Mouse (Mus musculus): ENCODE results near the gene Erg28. TPM values are rescaled to one million over a fixed set of nuclear protein-coding genes. Genes with fewer than 3 reads are reported as not detected.
A peak's percentile ranks its signal among the peaks of the same experiment; 100 is the strongest.

The Erg28 gene
- total RNA-seq, 2 experiments from 2014 or later = 49.1 to 49.2 TPM

DNA sequence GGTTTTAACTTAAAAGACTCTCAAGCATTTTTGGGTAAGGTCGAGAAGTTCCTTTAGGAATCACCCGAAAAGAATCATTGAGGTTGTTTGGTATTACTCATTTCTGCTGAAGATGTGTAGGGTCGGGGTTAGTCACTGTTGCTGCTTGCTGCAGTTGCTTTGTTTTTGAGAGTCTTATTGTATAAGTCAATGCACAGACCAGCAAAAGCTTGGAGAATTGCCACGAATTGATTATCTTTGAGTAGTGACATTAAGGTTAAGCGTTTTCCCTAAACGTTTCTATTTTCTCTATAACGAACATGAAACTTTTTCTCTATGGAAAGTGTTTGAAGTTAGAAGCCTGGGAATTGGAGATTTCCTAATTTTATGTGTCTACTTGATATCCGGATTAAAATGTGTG, 1.0 kb upstream of the Erg28 start:
- no peak for DNase-seq (ENCODE audit: low spot score in 2 of 2)
- intact Hi-C loops (cut with DNase I) = no loop called here

DNA sequence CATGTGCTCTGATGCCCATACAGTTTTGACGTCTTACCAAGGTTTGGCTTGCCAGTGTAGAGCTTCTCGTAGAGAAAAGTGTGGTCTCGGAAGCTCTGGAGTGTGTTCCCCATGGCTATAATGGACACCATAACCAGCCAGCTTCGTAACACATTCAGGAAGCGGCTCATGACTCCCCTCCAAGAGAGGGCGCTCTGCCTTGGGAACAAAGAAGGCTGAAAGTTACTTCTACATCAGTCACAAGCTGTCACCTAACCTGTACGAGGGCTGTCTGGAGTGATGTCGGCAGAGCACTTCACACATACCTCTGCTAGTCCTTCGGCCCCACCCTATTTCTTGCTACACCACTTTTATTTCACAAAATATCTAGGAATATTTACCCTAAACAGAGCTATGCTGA, 2.3 kb downstream of the Erg28 start:
- intact Hi-C loops (cut with DNase I) = no loop called here
- DNase-seq (ENCODE audit: low spot score in 2 of 2) = no peak

DNA sequence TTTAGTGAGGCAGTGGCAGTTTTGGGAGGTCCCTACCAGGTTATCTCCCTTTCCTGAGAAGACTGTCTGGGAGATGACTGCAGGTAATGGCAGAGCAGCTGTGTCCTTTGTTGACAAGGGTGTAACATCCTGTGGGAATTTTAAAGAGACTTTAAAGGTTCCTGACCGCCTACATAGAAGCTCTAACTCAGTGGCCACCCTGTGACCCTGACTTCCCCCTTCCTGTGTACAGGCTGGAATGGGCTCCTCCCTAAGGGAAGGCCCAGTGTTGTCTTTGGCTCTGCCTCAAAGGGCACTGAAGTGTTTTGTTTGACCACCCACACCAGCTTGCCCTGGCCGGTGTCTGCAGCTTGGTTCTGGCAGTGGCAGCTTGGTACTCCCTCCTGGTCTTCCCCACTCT, 10.8 kb downstream of the Erg28 start:
- intact Hi-C loops (cut with DNase I) = loop anchor here (10.0 kb wide), 1 partner anchor 309 kb away; no protein-coding TSS in a partner anchor
- no peak for DNase-seq (ENCODE audit: low spot score in 2 of 2)

DNA sequence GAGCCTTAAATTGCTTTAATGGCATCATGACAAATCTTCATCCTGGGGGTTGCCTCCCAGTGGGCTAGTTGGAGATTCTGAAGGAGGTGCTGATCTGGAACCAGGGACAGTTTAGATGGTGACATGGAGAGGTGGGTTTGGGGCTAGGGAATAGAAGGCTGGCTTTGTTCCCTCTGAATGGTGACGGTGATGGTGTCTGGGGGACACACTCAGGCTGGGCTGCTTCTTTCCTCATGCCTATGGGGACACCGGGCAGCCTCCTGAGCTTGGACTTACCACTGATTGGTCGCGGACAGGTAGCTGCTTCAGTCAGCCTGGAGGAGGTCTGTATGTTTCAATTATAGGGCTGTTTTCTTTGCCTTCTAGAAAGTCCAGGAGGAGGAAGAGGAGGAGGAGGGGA, 12.7 kb downstream of the Erg28 start:
- intact Hi-C loops (cut with DNase I) = loop anchor here (10.0 kb wide), 1 partner anchor 307 kb away; no protein-coding TSS in a partner anchor

DNA sequence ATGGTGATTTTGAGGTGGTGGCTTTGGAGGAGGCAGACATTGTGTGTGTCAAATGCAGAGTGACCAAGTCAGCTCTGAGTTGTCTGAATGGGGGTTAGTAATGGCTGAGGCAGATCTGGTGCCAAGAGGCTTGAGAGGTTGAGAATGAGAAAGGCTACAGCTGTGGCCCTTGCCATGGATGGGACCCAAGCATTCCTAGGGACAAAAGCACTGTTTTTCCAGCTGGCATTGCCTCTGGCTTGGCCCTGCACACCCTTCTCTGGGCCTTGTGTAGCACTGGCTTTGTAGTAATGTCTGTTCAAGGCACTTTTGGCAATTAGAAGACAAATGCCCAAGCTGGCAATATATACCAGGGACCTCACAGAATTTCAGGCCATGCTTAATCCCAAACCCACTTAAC, 13.4 kb downstream of the Erg28 start:
- DNase-seq (ENCODE audit: low spot score in 2 of 2) = no peak
- intact Hi-C loops (cut with DNase I) = loop anchor here (10.0 kb wide), 1 partner anchor 306 kb away; no protein-coding TSS in a partner anchor

More for the DNA sequence above, 12.7 kb downstream of the Erg28 start:
- no peak for DNase-seq (ENCODE audit: low spot score in 2 of 2)

DNA sequence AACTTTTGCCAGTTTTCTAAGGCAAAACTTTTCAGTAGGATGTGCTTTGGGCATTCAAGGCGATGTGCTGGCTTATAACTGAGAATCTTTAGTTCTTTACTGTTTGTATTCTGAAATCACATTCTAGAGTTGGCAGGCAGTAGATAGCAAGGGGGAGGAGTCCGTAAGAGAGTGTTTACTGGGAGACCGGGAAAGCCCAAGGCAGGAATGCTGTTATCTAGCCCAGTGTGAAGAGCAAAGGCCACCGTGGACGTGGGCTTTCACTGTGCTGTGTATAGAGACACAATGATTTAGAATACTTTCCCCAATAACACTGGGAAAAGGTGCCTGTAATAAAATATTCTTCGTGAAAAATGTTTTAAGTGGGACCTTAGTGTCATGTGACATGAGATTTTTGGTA, 14.6 kb downstream of the Erg28 start:
- DNase-seq (ENCODE audit: low spot score in 2 of 2) = no peak
- intact Hi-C loops (cut with DNase I) = loop anchor here (10.0 kb wide), 1 partner anchor 305 kb away; no protein-coding TSS in a partner anchor

DNA sequence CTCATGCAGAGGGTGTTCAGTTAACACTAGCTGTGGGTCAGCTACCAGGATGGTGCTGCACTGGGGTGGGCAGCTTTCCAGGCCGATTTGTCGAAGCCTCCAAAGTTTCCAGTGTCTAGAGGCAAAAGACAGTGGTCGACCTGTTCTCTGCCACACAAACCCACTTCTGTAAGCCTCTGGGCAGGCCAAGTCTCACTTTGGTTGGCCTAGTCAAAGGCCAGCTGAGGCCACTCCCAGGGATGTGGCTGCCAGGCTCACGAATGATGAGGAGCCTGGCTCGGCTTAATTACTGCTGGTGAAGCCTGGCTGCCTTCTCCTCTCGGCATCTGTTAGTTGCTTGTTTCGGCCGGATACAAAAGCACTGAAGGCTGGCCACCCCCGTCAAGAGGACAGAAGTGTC, 24.3 kb downstream of the Erg28 start:
- DNase-seq (ENCODE audit: low spot score in 2 of 2) = no peak
- intact Hi-C loops (cut with DNase I) = no loop called here

DNA sequence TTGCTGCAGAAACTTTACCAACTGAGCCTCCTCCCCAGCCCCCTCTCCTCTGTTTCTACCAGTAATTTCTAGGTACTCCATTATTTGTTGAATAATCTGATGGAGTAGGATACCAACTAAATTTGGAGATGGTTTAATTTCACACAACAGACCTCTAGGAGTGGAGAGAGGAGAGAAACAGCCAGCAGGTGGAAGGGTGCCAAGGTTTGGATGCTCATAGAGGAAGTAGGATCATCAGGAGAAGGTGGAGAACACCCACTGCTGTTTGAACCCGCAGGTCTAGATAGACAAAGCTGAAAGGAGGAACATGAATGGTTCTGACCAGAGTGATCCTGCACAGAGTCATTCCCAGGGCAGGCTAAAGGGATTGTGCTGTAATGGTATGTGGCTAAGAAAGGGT, 28.8 kb downstream of the Erg28 start:
- intact Hi-C loops (cut with DNase I) = no loop called here
- no peak for DNase-seq (ENCODE audit: low spot score in 2 of 2)

DNA sequence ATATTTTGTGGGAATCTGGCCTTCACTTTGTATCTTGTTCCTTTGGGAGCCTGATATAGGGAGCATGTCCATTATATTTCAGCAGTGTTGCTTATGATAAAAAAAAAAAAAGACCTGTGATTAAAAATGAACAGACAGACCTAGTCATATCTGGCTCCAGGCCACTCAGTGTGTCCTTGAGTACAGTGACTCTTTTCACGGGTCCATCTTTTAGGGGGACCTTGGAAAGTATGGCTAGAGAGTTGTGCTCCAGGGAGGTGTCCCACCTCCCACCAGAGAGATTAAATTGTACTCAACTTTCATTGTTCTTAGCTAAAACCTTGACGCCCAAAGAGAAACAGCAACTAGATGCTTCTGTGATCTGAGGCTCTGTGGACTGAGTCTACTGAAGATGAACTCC, 30.3 kb downstream of the Erg28 start:
- intact Hi-C loops (cut with DNase I) = no loop called here
- DNase-seq (ENCODE audit: low spot score in 2 of 2) = no peak

DNA sequence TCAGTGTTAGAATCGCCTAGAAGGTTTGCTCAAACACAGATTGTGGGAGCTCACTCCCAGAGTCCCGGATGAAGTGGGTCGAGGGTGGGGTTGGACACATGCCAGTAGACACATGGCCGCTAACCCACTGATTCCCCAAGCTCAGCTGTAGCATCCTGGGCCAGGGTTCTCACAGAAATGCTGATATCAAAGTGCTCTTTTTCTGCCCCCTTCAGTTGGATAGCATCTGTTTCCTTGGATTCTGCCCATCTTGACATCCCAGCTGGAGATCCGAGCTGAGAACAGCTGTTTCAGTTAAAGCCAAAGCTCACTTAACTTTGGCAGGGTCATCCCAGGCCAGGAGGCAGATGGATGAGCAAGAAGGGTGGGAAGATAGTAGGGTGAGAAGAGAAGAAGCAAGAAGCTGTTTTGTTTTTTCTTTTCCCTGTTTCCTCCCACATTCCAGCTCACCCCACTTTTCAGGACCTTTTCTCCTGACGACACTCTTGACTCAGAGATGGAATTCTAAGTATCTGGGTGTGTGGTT, 31.5 kb downstream of the Erg28 start:
- intact Hi-C loops (cut with DNase I) = no loop called here
- DNase-seq (ENCODE audit: low spot score in 2 of 2) = peak; percentile 14 to 30

DNA sequence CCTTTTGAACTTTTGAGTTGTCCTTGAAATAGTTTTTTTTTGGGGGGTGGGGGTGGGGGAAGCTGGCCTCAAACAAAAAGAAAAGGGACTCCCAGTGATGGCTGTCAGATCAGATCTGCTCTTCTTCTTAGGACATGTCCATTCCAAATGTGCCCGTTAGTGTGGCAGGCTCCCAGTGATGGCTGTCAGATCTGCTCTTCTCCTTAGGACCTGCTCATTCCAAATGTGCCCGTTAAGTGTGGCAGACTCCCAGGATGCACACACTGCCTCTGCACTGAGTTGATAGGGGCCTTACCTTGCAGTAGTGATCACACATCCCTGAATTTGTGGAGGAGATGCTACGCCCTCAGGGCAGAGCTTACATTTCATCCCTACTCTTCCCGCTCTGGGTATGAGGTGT, 32.2 kb downstream of the Erg28 start:
- intact Hi-C loops (cut with DNase I) = no loop called here
- no peak for DNase-seq (ENCODE audit: low spot score in 2 of 2)

DNA sequence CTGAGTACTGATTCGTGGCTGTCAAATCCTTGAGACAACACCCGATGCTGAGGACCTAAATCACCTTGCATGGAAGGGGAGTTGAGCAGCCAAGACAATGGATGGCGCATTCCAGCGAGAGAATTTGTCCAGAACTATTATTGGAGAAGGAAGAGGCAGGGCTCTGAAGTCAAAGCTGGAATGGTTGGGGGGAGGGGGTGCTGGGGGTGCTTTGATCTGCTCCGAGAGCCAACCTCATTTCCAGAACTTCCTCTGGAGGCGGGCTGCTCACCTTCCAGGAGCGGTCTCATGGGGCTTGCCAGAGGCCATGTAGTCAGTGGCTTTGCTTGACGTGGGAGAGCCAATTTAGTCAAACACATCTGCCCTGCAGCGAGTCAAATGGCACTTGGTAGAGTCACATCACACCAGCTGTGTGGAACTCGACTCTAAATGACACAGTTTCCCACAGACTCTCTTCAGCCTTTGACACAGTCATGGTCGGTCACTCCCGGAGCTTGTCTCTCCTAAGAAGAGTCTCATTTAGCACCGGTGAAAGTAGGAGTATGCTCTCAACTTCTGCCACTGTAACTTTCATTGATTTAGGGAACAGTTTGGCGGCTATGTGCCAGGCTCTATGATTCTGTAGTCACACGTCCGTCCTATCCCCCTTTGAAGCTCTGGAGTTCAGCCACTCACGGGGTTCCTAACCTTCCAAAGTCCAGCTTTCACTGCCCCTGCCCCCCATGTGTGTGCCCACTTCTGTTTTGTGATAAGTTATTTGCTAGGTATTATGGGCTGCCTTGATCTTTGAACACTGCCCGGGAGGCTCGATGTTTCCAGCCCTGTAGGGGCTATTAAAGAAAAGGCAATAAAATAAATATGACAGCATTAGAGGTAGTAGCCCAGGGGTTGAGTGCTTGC, 39.2 kb downstream of the Erg28 start:
- intact Hi-C loops (cut with DNase I) = no loop called here
- no peak for DNase-seq (ENCODE audit: low spot score in 2 of 2)

DNA sequence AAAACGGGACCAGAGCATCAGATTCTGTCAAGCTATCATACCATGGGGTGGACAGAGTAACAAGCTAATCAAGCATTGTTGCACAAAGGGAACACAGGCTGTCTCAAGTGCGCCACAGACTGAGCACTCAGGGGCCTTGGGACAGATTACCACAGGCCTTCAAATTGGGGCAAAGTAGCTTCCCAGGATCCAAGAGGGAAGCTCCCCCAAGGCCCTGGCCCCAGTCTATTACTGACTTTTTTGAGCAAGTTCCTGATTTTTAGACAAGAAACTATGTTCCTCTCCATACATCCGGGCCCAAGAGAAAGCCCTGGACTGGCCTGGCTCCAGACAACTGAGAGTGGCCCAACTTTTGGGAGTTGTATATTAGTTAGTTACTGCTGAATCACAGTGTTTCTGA, 42.7 kb downstream of the Erg28 start:
- intact Hi-C loops (cut with DNase I) = no loop called here
- DNase-seq (ENCODE audit: low spot score in 2 of 2) = no peak

DNA sequence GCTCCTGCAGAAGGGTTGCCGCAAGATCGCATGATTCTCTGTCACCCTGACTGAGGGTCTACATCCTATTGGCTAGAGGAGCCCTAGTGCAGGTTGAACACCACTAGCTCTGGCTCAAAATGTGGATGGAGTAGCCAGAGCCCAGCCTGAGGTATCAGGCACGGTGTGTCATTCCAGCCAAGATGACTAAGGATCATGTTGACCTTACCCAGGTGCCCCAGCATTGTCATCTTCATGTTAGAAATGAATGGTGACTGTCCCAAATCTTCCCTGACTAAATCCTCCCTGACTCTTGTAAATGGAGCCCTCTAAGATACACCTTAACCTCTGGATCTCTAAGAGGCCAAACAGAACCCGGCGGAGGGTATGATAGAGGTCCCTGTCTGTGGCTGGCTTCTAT, 44.6 kb downstream of the Erg28 start:
- intact Hi-C loops (cut with DNase I) = no loop called here
- DNase-seq (ENCODE audit: low spot score in 2 of 2) = no peak

DNA sequence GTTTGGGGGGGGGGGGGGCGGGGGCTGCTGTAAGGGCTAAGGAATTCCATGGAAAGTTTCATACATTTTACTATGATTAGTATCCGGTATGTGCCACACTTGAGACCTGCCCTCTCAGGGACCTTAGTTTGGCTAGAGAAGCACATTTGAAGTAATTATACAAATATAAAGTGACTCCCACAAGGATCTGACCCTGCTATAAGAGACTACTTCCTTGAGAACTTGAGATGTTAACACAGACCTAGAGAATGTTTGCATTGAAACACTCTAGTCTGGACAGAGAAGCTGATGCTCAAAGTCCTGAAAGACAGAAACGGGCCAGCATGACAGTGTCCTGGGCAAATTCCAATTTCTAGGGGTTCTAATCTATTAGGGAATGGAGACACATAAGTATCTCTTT, 45.4 kb downstream of the Erg28 start:
- intact Hi-C loops (cut with DNase I) = no loop called here
- DNase-seq (ENCODE audit: low spot score in 2 of 2) = no peak

DNA sequence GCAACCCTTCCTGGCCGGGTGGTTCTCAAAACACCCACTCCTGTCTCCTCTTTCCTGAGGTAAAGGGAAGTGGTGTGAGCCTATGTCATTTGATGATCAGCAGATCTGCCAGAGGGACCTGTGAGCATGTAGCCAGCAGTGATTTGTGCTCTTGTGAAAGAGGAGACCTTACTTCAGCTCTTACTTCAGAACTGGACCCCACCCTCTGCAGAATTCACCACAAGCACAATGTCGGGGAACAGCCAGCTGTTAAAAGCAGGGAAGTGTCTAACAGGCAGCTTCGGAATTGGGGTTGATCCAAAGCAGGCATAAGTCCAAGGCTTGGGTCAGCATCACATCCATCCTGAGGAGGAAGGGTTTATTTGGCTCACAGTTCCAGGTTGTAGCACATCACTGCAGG, 53.0 kb downstream of the Erg28 start:
- intact Hi-C loops (cut with DNase I) = no loop called here

DNA sequence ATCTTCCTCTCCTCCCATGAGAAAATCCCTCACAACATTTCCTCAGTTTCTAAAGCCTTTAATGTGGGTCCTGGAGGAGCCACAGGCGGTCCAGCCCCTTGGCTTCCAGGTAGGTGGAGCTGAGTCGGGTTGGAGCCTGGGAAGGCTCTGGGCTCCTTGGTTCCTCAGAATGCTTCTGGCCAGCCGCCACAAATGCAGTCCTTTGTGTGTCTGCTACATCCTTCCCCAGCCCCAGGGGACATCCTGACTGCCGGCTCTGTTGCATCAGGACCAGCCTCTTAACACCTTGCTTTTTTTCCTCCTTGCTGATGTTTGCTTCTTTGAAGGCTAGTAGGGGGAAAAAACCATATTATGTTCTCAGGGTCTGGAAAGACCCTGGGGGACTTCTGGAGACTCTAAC, 56.6 kb downstream of the Erg28 start:
- intact Hi-C loops (cut with DNase I) = no loop called here
- no peak for DNase-seq (ENCODE audit: low spot score in 2 of 2)

More for the DNA sequence above, 53.0 kb downstream of the Erg28 start:
- DNase-seq (ENCODE audit: low spot score in 2 of 2) = no peak

DNA sequence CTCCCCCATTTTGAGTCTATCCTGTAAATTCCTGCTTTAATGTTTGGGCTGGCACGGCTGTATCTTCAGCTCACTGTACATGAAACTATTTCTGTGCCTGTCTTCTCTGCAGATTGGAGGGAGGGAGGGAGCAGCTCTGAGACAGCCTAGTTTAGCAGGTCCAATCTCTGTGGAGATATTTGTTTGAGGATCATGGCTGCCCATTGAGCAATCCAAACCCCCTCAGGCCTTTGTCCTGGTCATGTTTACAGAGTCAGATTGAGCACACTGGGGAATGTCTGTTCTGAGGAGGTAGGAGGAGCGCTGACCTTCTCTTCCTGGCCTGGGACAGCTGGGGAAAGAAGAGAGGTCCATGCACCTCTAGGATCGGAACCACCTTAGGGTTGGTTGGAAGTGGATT, 58.1 kb downstream of the Erg28 start:
- intact Hi-C loops (cut with DNase I) = no loop called here
- DNase-seq (ENCODE audit: low spot score in 2 of 2) = no peak

Measured in left cerebral cortex, postnatal 36 days (tissue).